Mouse (Mus musculus) stomach, embryonic 15.5 days (tissue): ENCODE data around the gene Rpl41. TPM values are rescaled to one million over a fixed set of nuclear protein-coding genes. Genes with fewer than 3 reads are reported as not detected.
"Not testable (repeated sequence)": the region's sequence is repeated elsewhere in the genome, so short reads cannot be mapped to it uniquely, and the experiment has no call there.

Experiments used
- ATAC-seq: fragments of 200-750 bp; cut with Nextera tagmentation; 2 replicates; pipeline ENCODE4 v1.8.0; 2017; ENCODE audit warnings: low read depth, moderate number of reproducible peaks, moderate TSS enrichment; ENCODE audit not compliant: insufficient read depth, low FRiP score
- H3K27ac ChIP-seq: fragments of 300-500 bp; sonication (generic); 2 replicates; pipeline ENCODE4 v1.5.1; 2015; ENCODE audit warnings: mild to moderate bottlenecking, inconsistent platforms
- H3K27me3 ChIP-seq: fragments of 300-500 bp; sonication (generic); replicated peaks from 2 replicates; pipeline ENCODE4 v1.6.1; 2015; ENCODE audit warnings: inconsistent platforms
- H3K36me3 ChIP-seq: fragments of 300-500 bp; sonication (generic); 2 replicates; pipeline ENCODE4 v1.6.1; 2015; ENCODE audit warnings: inconsistent platforms
- H3K4me1 ChIP-seq: fragments of 300-500 bp; sonication (generic); 2 replicates; pipeline ENCODE4 v1.6.1; 2015; ENCODE audit warnings: inconsistent platforms
- H3K4me2 ChIP-seq: fragments of 300-500 bp; sonication (generic); 2 replicates; pipeline ENCODE4 v1.6.1; 2015; ENCODE audit warnings: mild to moderate bottlenecking, inconsistent platforms
- H3K4me3 ChIP-seq: fragments of 300-500 bp; sonication (generic); replicated peaks from 2 replicates; pipeline ENCODE4 v1.5.1; 2015; ENCODE audit warnings: inconsistent platforms
- H3K9ac ChIP-seq: fragments of 300-500 bp; sonication (generic); 2 replicates; pipeline ENCODE4 v1.6.1; 2015; ENCODE audit warnings: inconsistent platforms
- H3K9me3 ChIP-seq: fragments of 300-500 bp; sonication (generic); 2 replicates; pipeline ENCODE4 v1.6.1; 2016; ENCODE audit warnings: inconsistent platforms
- WGBS: fragments of 180-500 bp; shearing (Covaris S2); methylation state at CpG from one replicate; pipeline ENCODE4 v1.1.7; 2015; 5-methylcytosine and 5-hydroxymethylcytosine counted together
- polyA plus RNA-seq: library from polyadenylated mRNA; unstranded; fragments of >200 nt; fragmentation: Nextera tagmentation; extraction: Ambion mirVana; gene quantifications from 2 replicates; pipeline ENCODE4 v1.2.1, GENCODE M21; 2015

The Rpl41 gene
- polyA plus RNA-seq, 1 experiment from 2014 or later, result 3,942 TPM

DNA sequence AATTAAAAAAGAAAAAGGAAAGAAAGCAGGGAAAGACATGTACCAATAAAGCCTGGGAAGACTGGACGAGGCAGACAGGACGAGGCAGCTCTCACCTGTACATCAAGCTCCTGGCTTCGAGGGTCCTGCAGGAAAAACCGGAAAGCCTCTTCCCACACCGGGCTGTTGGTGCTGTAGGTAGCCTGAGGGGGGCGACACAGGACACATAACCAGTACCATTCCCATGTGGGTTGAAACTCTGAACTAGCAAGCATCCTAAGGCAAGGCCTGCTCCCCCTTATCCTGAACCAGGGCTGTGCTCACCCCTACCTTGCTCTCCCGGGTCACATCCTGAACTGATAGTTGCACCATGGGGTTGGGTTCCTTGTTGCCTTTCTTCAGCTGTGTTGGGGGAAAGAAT, 30.3 kb downstream of the Rpl41 start:
- no peaks in the 10 kb centered on the region for H3K9me3 ChIP-seq
- H3K4me2 ChIP-seq, result no peak overlapping the region
- ATAC-seq, result no peak
- peaks cover 1% of the 10 kb centered on the region; the same call in 1 of the 2 replicates for H3K4me1 ChIP-seq
- WGBS, result 77% methylated on average over 7 of the region's 7 CpGs
- no peak overlapping the region for H3K4me3 ChIP-seq
- H3K27ac ChIP-seq, result no peak overlapping the region
- peaks cover 26% of the 10 kb centered on the region; the same call in 1 of the 2 replicates for H3K36me3 ChIP-seq
- H3K27me3 ChIP-seq, result no peaks in the 10 kb centered on the region; the same call in 1 of the 2 replicates
- H3K9ac ChIP-seq, result no peak overlapping the region

DNA sequence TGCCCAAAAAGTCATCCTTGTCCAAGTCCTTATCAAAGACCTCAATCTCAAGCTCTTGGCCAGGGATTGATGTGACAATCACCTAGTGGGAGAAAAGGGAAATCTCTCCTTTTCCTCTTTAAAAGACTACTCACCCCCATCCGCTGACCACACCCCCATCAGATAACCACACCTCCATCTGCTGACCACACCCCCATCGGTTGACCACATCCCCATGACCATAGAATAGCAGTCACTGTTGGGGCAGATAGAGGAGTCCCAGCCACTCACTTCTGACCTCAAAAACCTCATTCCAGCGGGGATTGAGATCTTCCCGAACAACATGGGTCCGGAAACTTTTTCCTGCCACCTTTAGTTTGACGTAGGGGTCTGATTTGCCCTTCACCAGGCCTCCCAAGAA, 32.4 kb downstream of the Rpl41 start:
- peaks cover 32% of the 10 kb centered on the region; the same call in 1 of the 2 replicates for H3K36me3 ChIP-seq
- H3K4me1 ChIP-seq, result no peaks in the 10 kb centered on the region
- no peak overlapping the region for H3K9ac ChIP-seq
- no peak overlapping the region for H3K4me2 ChIP-seq
- ATAC-seq, result no peak
- H3K9me3 ChIP-seq, result no peaks in the 10 kb centered on the region
- 36% methylated on average over 6 of the region's 6 CpGs for WGBS
- no peak overlapping the region for H3K27ac ChIP-seq
- no peak overlapping the region for H3K4me3 ChIP-seq
- no peaks in the 10 kb centered on the region; the same call in 1 of the 2 replicates for H3K27me3 ChIP-seq

DNA sequence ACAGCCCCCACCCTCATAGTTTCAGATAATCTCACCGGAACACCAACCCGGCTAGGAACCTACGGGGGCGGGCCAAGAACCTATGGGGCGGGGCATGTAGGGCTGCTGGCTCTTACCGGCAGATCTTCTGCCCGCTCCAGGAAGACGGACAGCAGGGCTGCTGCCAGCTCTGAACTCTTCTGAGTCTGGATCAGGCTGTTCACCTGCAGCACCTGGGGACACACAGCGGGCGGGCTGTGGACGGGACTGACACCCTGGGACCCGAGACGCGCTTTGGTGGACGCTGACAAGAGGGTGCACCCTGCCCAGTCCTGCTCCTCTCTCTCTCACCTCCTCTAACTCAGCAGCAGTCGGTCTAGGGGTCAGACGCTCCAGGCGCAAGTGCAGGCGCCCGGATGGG, 33.1 kb downstream of the Rpl41 start:
- no peaks in the 10 kb centered on the region for H3K9me3 ChIP-seq
- ATAC-seq, result no peak
- no peaks in the 10 kb centered on the region for H3K4me1 ChIP-seq
- H3K27ac ChIP-seq, result no peak overlapping the region
- peak overlapping the region; percentile 33 for H3K4me2 ChIP-seq
- peaks cover 33% of the 10 kb centered on the region for H3K36me3 ChIP-seq
- no peak overlapping the region for H3K9ac ChIP-seq
- H3K4me3 ChIP-seq, result no peak overlapping the region
- WGBS, result 39% methylated on average over 20 of the region's 20 CpGs
- H3K27me3 ChIP-seq, result no peaks in the 10 kb centered on the region; the same call in 1 of the 2 replicates

DNA sequence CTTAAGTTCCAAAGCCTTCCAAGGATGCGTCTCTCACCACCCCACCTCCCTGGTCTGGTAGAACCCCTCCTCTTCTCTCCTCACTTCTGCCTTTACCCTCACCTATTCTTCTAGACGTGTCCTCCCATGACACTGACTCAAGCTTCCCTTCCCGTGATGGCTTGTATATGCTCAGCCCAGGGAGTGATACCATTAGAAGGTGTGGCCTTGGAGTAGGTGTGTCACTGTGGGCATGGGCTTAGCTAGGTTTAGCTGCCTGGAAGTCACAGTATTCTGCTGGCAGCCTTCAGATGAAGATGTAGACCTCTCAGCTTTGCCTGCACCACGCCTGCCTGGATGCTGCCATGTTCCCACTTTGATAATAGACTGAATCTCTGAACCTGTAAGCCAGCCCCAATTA, 34.1 kb downstream of the Rpl41 start:
- H3K4me1 ChIP-seq, result no peaks in the 10 kb centered on the region
- no peak overlapping the region for H3K4me3 ChIP-seq
- H3K36me3 ChIP-seq, result peaks cover 26% of the 10 kb centered on the region
- H3K9ac ChIP-seq, result no peak overlapping the region
- no peak for ATAC-seq
- no peak overlapping the region for H3K27ac ChIP-seq
- H3K4me2 ChIP-seq, result no peak overlapping the region
- WGBS, result 81% methylated on average over 4 of the region's 4 CpGs
- no peaks in the 10 kb centered on the region for H3K9me3 ChIP-seq
- no peaks in the 10 kb centered on the region; the same call in 1 of the 2 replicates for H3K27me3 ChIP-seq

DNA sequence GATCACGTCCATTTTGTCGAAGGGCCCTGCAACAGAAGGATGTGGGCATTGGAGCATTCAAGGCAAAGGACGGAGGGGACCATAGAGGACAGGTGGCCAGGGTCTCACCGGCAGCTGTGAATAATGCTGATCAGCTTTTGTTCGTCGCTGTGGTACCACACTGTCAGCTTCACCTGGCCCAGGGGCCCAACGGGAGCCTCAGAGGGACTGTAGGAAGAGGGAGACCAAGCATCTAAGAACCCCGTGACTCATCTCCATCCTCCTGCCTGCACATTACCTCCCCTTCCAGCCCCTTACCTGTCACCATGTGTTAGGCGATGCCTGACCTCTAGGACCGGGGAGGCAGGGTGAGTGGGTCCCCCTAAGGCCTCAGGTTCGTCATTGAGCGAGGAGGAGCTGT, 37.3 kb downstream of the Rpl41 start:
- Histone ChIP-seq H3K9me3 (no peaks in the 10 kb centered on the region), H3K4me1 (no peaks in the 10 kb centered on the region), H3K36me3 (peaks cover 18% of the 10 kb centered on the region), H3K4me2 (no peak overlapping the region), H3K9ac (no peak overlapping the region), H3K27ac (no peak overlapping the region), H3K4me3 (no peak overlapping the region), H3K27me3 (no peaks in the 10 kb centered on the region; the same call in 1 of the 2 replicates)
- 88% methylated on average over 12 of the region's 12 CpGs for WGBS
- no peak for ATAC-seq

DNA sequence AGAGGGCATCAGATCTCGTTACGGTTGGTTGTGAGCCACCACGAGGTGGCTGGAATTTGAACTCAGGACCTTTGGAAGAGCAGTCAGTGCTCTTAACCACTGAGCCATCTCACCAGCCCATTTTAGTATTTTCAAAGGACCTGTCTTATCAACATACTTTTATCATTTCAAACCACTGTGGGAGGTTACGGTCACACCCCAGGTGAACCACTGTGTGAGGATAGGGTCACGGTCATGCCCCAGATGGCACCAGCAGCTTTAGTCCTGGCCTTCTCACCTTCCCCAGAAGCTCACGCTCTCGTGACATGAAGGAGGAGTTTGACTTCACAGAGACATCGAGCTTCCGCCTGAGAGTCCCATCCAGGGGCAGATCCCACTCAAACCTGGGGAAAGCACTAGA, 37.9 kb downstream of the Rpl41 start:
- H3K27me3 ChIP-seq, result no peaks in the 10 kb centered on the region
- H3K4me3 ChIP-seq, result no peak overlapping the region
- 82% methylated on average over 9 of the region's 9 CpGs for WGBS
- ATAC-seq, result no peak
- no peak overlapping the region for H3K4me2 ChIP-seq
- no peak overlapping the region for H3K9ac ChIP-seq
- no peaks in the 10 kb centered on the region for H3K4me1 ChIP-seq
- H3K9me3 ChIP-seq, result no peaks in the 10 kb centered on the region
- peaks cover 18% of the 10 kb centered on the region for H3K36me3 ChIP-seq
- H3K27ac ChIP-seq, result no peak overlapping the region

DNA sequence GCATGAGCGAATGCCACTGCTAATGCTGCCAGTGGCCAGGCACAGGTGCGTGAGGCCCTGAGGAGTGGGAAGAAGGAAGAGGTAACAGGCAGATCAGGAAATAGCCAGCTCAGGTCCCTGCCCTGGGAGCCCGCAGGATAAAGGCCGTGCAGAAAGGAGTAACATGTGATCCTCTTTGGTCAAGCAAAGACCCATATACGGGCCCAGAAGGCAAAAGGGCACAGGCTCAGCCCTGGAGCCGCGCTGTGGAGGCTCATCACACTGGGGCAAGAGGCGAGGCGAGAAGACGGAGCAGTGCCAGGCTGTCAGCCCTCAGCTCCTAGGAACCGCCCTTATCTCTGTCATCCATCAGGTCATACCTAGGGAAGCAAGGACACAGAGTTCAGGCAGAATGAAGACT, 38.8 kb downstream of the Rpl41 start:
- 86% methylated on average over 11 of the region's 11 CpGs for WGBS
- Histone ChIP-seq H3K9ac (no peak overlapping the region), H3K4me2 (no peak overlapping the region), H3K4me3 (no peak overlapping the region), H3K4me1 (no peaks in the 10 kb centered on the region), H3K9me3 (no peaks in the 10 kb centered on the region), H3K36me3 (peaks cover 15% of the 10 kb centered on the region), H3K27ac (no peak overlapping the region), H3K27me3 (no peaks in the 10 kb centered on the region)
- ATAC-seq, result no peak

DNA sequence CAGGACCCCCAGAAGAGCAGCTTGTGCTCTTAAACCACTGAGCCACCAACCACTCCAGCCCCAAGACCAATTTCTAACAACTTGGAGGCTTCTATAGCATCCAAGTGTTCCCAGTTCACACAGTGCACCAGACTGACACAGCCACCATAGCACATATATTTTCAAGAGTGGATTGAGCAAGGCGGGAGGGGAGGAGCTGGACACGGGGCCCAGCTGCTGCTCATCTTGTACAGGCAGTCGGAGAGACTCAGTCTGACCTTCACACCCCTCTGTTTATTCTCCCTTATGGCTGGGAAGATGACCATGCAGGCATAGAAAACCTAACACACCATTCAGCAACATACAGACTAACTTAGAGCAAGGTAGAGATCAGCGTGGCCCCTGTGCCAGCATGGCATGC, 39.3 kb downstream of the Rpl41 start:
- Histone ChIP-seq H3K9ac (no peak overlapping the region), H3K27ac (no peak overlapping the region), H3K4me3 (no peak overlapping the region), H3K36me3 (peaks cover 11% of the 10 kb centered on the region), H3K4me2 (no peak overlapping the region), H3K4me1 (0 out of 2 replicates have a peak, but pooled peaks cover 1% of the 10 kb centered on the region), H3K9me3 (no peaks in the 10 kb centered on the region), H3K27me3 (no peaks in the 10 kb centered on the region)
- ATAC-seq, result no peak
- WGBS, result 61% methylated on average over 4 of the region's 4 CpGs

DNA sequence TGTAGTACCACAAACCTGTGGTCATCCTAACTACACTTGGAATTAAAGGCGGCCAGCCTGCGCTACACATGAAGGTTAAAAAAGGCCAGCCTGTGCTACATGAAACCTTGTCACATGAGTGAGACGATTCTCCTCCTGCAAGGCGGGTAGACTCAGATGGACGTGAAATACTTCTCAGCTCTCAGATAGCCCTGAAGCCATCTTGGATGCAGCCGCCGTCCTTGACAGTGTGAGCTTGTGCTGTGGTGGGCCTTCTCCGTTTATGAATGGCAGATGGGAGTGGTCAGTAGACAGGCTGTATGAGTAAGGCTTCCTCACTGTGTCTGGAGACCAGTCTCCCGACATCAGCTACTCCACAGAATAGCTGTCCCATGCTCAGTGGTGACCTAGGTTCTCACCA, 39.9 kb downstream of the Rpl41 start:
- Histone ChIP-seq H3K9me3 (no peaks in the 10 kb centered on the region), H3K4me2 (no peak overlapping the region), H3K36me3 (peaks cover 10% of the 10 kb centered on the region), H3K9ac (no peak overlapping the region), H3K4me3 (no peak overlapping the region), H3K4me1 (peaks cover 6% of the 10 kb centered on the region; the same call in 1 of the 2 replicates), H3K27me3 (no peaks in the 10 kb centered on the region), H3K27ac (no peak overlapping the region)
- WGBS, result 85% methylated on average over 9 of the region's 9 CpGs
- no peak for ATAC-seq

DNA sequence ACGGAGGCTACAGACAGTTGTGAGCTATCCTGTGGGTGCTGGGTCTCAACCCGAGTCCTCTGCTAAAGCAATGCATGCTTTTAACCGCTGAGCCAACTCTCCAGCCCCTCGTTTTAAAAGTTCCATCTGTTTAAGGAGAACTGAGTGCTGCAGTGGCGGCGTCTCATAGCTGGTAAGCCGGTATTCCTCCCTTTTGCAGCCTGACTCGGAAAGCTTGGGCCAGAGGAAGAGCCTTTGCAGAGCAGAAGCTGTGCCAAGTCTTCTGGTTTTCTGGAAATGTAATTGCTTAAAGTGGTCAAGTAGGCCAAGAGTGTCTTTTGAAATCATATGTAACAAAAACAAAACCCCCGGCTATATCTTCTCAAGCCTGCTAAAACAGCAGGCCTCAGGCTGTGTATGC, 40.8 kb downstream of the Rpl41 start:
- no peak for ATAC-seq
- H3K4me1 ChIP-seq, result peaks cover 6% of the 10 kb centered on the region; the same call in 1 of the 2 replicates
- peak overlapping the region; percentile 74 for H3K27ac ChIP-seq
- H3K9ac ChIP-seq, result no peak overlapping the region
- no peaks in the 10 kb centered on the region for H3K9me3 ChIP-seq
- no peak overlapping the region for H3K4me2 ChIP-seq
- WGBS, result 55% methylated on average over 9 of the region's 9 CpGs
- no peak overlapping the region for H3K4me3 ChIP-seq
- no peaks in the 10 kb centered on the region for H3K27me3 ChIP-seq
- H3K36me3 ChIP-seq, result peaks cover 8% of the 10 kb centered on the region

DNA sequence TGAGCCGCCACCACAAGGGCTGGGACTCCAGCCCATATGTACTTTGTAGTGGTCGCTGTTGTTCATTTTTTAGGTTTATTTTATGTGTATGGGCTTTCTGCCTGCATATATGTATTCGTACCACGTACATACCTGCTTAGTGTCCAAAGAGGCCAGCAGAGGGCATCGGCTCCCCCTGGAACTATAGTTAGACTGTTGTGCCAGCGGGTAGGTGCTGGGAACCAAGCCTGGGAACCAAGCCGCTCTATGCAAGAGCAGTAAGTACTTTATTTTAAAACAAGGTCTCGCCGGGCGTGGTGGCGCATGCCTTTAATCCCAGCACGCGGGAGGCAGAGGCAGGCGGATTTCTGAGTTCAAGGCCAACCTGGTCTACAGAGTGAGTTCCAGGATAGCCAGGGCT, 43.1 kb downstream of the Rpl41 start:
- no peak for ATAC-seq
- H3K36me3 ChIP-seq, result no peaks in the 10 kb centered on the region
- H3K27ac ChIP-seq, result no peak overlapping the region
- H3K9ac ChIP-seq, result no peak overlapping the region
- 95% methylated on average over 14 of the region's 14 CpGs for WGBS
- H3K27me3 ChIP-seq, result no peaks in the 10 kb centered on the region
- H3K9me3 ChIP-seq, result no peaks in the 10 kb centered on the region
- H3K4me3 ChIP-seq, result no peak overlapping the region
- H3K4me2 ChIP-seq, result no peak overlapping the region
- H3K4me1 ChIP-seq, result peaks cover 6% of the 10 kb centered on the region; the same call in 1 of the 2 replicates

DNA sequence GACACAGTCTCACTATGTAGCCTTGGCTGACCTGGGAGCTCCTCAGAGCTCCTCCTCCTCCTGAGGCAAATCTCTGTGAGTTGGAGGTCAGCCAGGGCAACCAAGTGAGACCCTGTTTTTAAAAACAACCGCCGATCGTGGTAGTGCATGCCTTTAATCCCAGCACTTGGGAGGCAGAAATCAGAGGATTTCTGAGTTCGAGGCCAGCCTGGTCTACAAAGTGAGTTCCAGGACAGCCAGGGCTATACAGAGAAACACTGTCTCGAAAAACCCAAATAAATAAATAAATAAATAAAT, 43.8 kb downstream of the Rpl41 start:
- not testable (repeated sequence) for H3K27ac ChIP-seq, H3K9ac ChIP-seq, H3K9me3 ChIP-seq, H3K4me3 ChIP-seq, H3K27me3 ChIP-seq, H3K36me3 ChIP-seq, H3K4me1 ChIP-seq, ATAC-seq, H3K4me2 ChIP-seq
- WGBS, result 80% methylated on average over 5 of the region's 5 CpGs

DNA sequence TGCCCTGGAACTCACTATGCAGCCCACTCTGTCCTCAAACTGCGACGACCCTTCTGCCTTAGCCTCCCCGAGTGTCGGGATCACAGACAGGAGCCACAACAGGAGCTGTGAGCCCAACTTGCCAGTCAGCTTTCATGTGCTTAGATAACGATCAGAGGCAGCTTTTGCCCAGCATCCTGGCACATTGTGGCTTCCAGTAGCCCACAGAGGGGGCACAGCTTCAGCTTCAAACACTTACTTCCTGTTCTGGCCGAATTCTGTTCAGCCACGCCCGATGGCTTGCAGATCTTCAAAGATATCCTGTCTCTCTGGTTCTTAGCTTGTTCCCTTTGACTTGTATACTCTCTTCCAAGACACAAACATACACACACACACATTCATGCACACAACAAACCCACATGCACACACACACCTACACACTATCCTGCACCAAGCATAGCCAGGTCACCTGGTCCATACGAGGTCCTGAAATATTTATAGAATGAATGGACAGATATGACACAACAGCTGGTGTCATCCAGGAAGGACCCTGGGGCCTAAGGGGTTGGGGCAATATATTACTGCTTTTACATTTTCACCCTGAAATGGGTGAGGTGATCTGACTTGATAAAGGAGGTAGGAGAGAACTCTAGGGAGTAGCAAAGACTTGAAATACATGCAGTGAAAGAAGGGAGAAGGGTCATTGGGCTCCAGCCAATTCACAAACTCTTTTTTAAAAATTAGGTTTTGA, 44.3 kb downstream of the Rpl41 start:
- Histone ChIP-seq H3K9me3 (no peaks in the 10 kb centered on the region), H3K4me2 (no peak overlapping the region), H3K36me3 (no peaks in the 10 kb centered on the region), H3K4me3 (no peak overlapping the region), H3K4me1 (peaks cover 6% of the 10 kb centered on the region; the same call in 1 of the 2 replicates), H3K27ac (no peak overlapping the region), H3K27me3 (no peaks in the 10 kb centered on the region), H3K9ac (no peak overlapping the region)
- ATAC-seq, result no peak
- 60% methylated on average over 9 of the region's 9 CpGs for WGBS
